Mouse (Mus musculus) hindbrain, embryonic 11.5 days (tissue): ENCODE data around the gene Spns2. TPM values are rescaled to one million over a fixed set of nuclear protein-coding genes. Genes with fewer than 3 reads are reported as not detected.
A peak's percentile ranks its signal among the peaks of the same experiment; 100 is the strongest.

Experiments
- ATAC-seq: fragments of 200-750 bp; cut with Nextera tagmentation; 2 replicates; pipeline ENCODE4 v1.8.0; 2017; ENCODE audit warnings: mild to moderate bottlenecking, moderate TSS enrichment, moderate library complexity; ENCODE audit not compliant: low FRiP score
- DNase-seq: peaks from one replicate; pipeline ENCODE4 v3.0.0-alpha.2; 2015; ENCODE audit warnings: low spot score
- H3K27ac ChIP-seq: fragments of 300-500 bp; sonication (generic); 2 replicates; pipeline ENCODE4 v1.5.1; 2014; ENCODE audit warnings: mild to moderate bottlenecking, low read depth, low read length
- H3K27me3 ChIP-seq: fragments of 300-500 bp; sonication (generic); 2 replicates; pipeline ENCODE4 v1.6.1; 2014; ENCODE audit warnings: mild to moderate bottlenecking, low read length, moderate library complexity, mixed read lengths; ENCODE audit not compliant: control insufficient read depth, insufficient read depth
- H3K36me3 ChIP-seq: fragments of 300-500 bp; sonication (generic); 2 replicates; pipeline ENCODE4 v1.6.1; 2014; ENCODE audit warnings: mild to moderate bottlenecking, low read length, moderate library complexity, mixed read lengths; ENCODE audit not compliant: control insufficient read depth, insufficient read depth
- H3K4me1 ChIP-seq: fragments of 300-500 bp; sonication (generic); replicated peaks from 2 replicates; pipeline ENCODE4 v1.6.1; 2014; ENCODE audit warnings: low read length, mixed read lengths; ENCODE audit not compliant: control insufficient read depth, insufficient read depth
- H3K4me2 ChIP-seq: fragments of 300-500 bp; sonication (generic); replicated peaks from 2 replicates; pipeline ENCODE4 v1.6.1; 2014; ENCODE audit warnings: mild to moderate bottlenecking, low read depth, low read length
- H3K4me3 ChIP-seq: fragments of 300-500 bp; sonication (generic); 2 replicates; pipeline ENCODE4 v1.5.1; 2014; ENCODE audit warnings: low read depth, low read length
- H3K9ac ChIP-seq: fragments of 300-500 bp; sonication (generic); 2 replicates; pipeline ENCODE4 v1.6.1; 2014; ENCODE audit warnings: low read depth, low read length
- H3K9me3 ChIP-seq: fragments of 300-500 bp; sonication (generic); 2 replicates; pipeline ENCODE4 v1.6.1; 2016; ENCODE audit warnings: low read length; ENCODE audit not compliant: control insufficient read depth
- WGBS: fragments of 180-500 bp; shearing (Covaris S2); extraction: QIAGEN DNeasy Blood & Tissue Kit; methylation state at CpG from one replicate; pipeline ENCODE4 v1.1.7; 2014; 5-methylcytosine and 5-hydroxymethylcytosine counted together
- polyA plus RNA-seq: library from polyadenylated mRNA; unstranded; fragments of >200 nt; fragmentation: Nextera tagmentation; extraction: Ambion mirVana; gene quantifications from 2 replicates; pipeline ENCODE4 v1.2.1, GENCODE M21; 2014

The Spns2 gene
- polyA plus RNA-seq, 1 experiment from 2014 or later = 5.3 TPM

GRCm38 (mm10) chr11:72464821-72465220, 24.9 kb downstream of the Spns2 start:
- H3K9ac ChIP-seq = no peak overlapping the region
- no peak overlapping the region for H3K27ac ChIP-seq
- H3K4me2 ChIP-seq = no peak overlapping the region
- WGBS = 60% methylated on average over 3 of the region's 3 CpGs
- no peaks in the 10 kb centered on the region for H3K27me3 ChIP-seq
- H3K36me3 ChIP-seq = no peaks in the 10 kb centered on the region
- ATAC-seq = 0 out of 2 replicates have a peak, but pooled peaks have one; percentile 20
- DNase-seq = no peak
- H3K9me3 ChIP-seq = no peaks in the 10 kb centered on the region
- peaks cover 9% of the 10 kb centered on the region for H3K4me1 ChIP-seq
- no peak overlapping the region for H3K4me3 ChIP-seq

- no peak overlapping the region for H3K27ac ChIP-seq
- DNase-seq (no peak), ATAC-seq (no peak)
- no peak overlapping the region for H3K4me2 ChIP-seq
- no peaks in the 10 kb centered on the region for H3K9me3 ChIP-seq
- no peaks in the 10 kb centered on the region for H3K36me3 ChIP-seq
- 34% methylated on average over 5 of the region's 5 CpGs for WGBS
- H3K4me3 ChIP-seq = no peak overlapping the region
- H3K9ac ChIP-seq = no peak overlapping the region
- no peaks in the 10 kb centered on the region for H3K27me3 ChIP-seq
- peaks cover 6% of the 10 kb centered on the region for H3K4me1 ChIP-seq
Measured at GRCm38 (mm10) chr11:72461500-72461981, 28.2 kb downstream of the Spns2 start.

GRCm38 (mm10) chr11:72458502-72458901, 31.2 kb downstream of the Spns2 start:
- peaks cover 7% of the 10 kb centered on the region for H3K4me1 ChIP-seq
- no peak overlapping the region for H3K4me3 ChIP-seq
- no peak overlapping the region for H3K4me2 ChIP-seq
- H3K27ac ChIP-seq = no peak overlapping the region
- H3K9ac ChIP-seq = no peak overlapping the region
- no peaks in the 10 kb centered on the region for H3K27me3 ChIP-seq
- ATAC-seq (no peak), DNase-seq (no peak)
- H3K36me3 ChIP-seq = no peaks in the 10 kb centered on the region
- WGBS = 89% methylated on average over 3 of the region's 3 CpGs
- H3K9me3 ChIP-seq = no peaks in the 10 kb centered on the region

- Histone ChIP-seq H3K27me3 (no peaks in the 10 kb centered on the region), H3K36me3 (no peaks in the 10 kb centered on the region), H3K9ac (no peak overlapping the region), H3K4me1 (peaks cover 7% of the 10 kb centered on the region), H3K4me2 (no peak overlapping the region), H3K4me3 (no peak overlapping the region), H3K9me3 (no peaks in the 10 kb centered on the region), H3K27ac (no peak overlapping the region)
- 72% methylated on average over 12 of the region's 12 CpGs for WGBS
- ATAC-seq = no peak
- no peak for DNase-seq
Measured at GRCm38 (mm10) chr11:72457995-72458496, 31.7 kb downstream of the Spns2 start.

GRCm38 (mm10) chr11:72455694-72456093, 34.0 kb downstream of the Spns2 start:
- H3K4me1 ChIP-seq = peaks cover 7% of the 10 kb centered on the region
- no peaks in the 10 kb centered on the region for H3K9me3 ChIP-seq
- DNase-seq = peak; percentile 45
- no peak overlapping the region for H3K4me2 ChIP-seq
- WGBS = 37% methylated on average over 5 of the region's 5 CpGs
- no peaks in the 10 kb centered on the region; the same call in 1 of the 2 replicates for H3K36me3 ChIP-seq
- peak overlapping the region; percentile 52 for H3K9ac ChIP-seq
- no peak overlapping the region for H3K4me3 ChIP-seq
- no peaks in the 10 kb centered on the region for H3K27me3 ChIP-seq
- peak; percentile 78 for ATAC-seq
- H3K27ac ChIP-seq = peak overlapping the region; percentile 70

- ATAC-seq = no peak
Measured at GRCm38 (mm10) chr11:72453105-72453953, 36.4 kb downstream of the Spns2 start.

GRCm38 (mm10) chr11:72452140-72452665, 37.5 kb downstream of the Spns2 start:
- Histone ChIP-seq H3K36me3 (peaks cover 16% of the 10 kb centered on the region), H3K4me3 (no peak overlapping the region), H3K4me2 (no peak overlapping the region), H3K4me1 (peaks cover 7% of the 10 kb centered on the region), H3K27ac (no peak overlapping the region), H3K9me3 (no peaks in the 10 kb centered on the region), H3K9ac (no peak overlapping the region), H3K27me3 (no peaks in the 10 kb centered on the region)
- ATAC-seq (no peak), DNase-seq (no peak)
- 97% methylated on average over 3 of the region's 3 CpGs for WGBS

More at GRCm38 (mm10) chr11:72453105-72453953, 36.4 kb downstream of the Spns2 start:
- H3K36me3 ChIP-seq = peaks cover 10% of the 10 kb centered on the region
- H3K4me1 ChIP-seq = peaks cover 7% of the 10 kb centered on the region
- no peak overlapping the region for H3K4me2 ChIP-seq
- no peak for DNase-seq
- no peak overlapping the region for H3K9ac ChIP-seq
- WGBS = 62% methylated on average over 15 of the region's 15 CpGs
- H3K27me3 ChIP-seq = no peaks in the 10 kb centered on the region
- H3K27ac ChIP-seq = no peak overlapping the region
- no peaks in the 10 kb centered on the region for H3K9me3 ChIP-seq
- no peak overlapping the region for H3K4me3 ChIP-seq

GRCm38 (mm10) chr11:72447475-72447874, 42.2 kb downstream of the Spns2 start:
- no peak overlapping the region for H3K4me2 ChIP-seq
- H3K4me3 ChIP-seq = no peak overlapping the region
- 86% methylated on average over 8 of the region's 8 CpGs for WGBS
- peaks cover 43% of the 10 kb centered on the region for H3K36me3 ChIP-seq
- H3K27me3 ChIP-seq = no peaks in the 10 kb centered on the region
- no peak overlapping the region for H3K9ac ChIP-seq
- DNase-seq (no peak), ATAC-seq (no peak)
- no peak overlapping the region for H3K27ac ChIP-seq
- no peaks in the 10 kb centered on the region for H3K4me1 ChIP-seq
- no peaks in the 10 kb centered on the region for H3K9me3 ChIP-seq
